Mouse (Mus musculus) cerebellum, adult (tissue): ENCODE data around the gene Gm37240.
A peak's percentile ranks its signal among the peaks of the same experiment; 100 is the strongest.
"Not testable (repeated sequence)": the region's sequence is repeated elsewhere in the genome, so short reads cannot be mapped to it uniquely, and the experiment has no call there.

Source experiments
- ATAC-seq: cut with Nextera tagmentation; 2 replicates; pipeline ENCODE4 v1.9.2; 2017; ENCODE audit warnings: mild to moderate bottlenecking, moderate library complexity, mixed read lengths; ENCODE audit not compliant: insufficient number of reproducible peaks, low FRiP score, low TSS enrichment

Gm37240 gene

DNA sequence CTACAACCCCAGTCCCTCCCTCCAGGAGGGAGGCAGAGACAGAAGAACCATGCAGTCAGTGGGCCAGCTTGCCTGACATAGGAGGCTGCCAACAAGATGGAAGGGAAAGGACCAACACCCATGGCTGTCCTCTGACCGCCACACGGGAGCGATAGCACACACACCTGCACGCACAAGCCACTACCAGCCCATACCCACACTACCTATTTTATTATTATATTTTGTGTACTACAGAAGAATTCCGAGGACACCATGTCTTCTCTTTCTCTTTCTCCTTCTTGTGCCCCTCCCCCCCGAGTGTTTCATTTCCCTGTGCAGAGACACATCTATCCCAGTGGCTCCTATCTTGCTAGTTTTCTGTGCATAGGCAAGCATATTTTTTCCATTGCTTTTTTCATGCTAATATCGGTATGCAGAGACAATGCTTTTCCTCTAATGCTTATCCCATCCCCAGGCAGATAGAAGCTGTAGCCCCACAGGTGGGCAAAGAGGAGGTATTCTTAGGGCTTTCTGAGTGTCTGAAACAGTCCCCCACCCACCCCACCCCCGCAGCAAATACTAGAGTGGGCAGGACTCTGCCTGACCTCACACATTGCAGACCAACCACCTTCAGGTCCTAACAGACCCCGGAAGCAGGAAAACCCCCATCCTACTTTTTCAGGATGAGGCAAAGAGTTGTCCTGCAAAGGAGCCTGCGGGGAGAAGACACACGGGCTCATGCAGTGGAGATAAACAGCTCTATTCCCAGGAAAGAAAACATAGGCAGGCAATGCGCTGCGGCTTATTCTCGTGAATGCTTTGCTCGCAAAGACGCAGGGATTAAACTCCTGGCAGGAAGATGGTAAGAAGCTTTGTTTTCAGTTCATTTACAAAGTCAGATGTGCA, 1232.2 kb downstream of the Gm37240 start:
- no peak for ATAC-seq

DNA sequence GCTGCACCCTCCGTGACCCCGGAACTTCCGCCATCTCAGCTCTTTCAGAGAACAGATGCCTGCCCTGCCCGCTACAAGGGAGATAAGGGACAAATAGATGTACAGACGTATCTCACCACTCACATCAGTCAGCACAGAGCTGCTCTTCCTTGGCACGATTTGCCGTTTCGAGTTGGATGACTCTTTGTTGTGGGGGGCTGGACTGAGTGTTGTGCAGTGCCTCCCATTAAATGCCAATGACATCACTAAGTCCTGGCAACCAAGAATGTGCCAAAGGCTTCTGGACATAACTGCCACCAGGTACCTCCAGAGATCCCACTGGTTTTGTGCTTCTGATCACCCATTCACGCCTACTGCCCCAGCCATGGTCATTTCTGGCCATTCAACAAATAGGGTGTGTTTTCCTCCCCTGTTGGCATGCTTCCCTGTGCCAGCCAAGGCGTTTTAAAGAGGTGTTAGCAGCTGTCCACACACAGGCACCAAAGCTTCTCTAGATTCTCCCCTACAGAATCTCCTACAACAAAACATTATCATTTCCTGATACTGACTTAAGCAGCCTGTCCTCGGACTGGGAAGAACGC, 1233.0 kb downstream of the Gm37240 start:
- ATAC-seq = peak; percentile 55

DNA sequence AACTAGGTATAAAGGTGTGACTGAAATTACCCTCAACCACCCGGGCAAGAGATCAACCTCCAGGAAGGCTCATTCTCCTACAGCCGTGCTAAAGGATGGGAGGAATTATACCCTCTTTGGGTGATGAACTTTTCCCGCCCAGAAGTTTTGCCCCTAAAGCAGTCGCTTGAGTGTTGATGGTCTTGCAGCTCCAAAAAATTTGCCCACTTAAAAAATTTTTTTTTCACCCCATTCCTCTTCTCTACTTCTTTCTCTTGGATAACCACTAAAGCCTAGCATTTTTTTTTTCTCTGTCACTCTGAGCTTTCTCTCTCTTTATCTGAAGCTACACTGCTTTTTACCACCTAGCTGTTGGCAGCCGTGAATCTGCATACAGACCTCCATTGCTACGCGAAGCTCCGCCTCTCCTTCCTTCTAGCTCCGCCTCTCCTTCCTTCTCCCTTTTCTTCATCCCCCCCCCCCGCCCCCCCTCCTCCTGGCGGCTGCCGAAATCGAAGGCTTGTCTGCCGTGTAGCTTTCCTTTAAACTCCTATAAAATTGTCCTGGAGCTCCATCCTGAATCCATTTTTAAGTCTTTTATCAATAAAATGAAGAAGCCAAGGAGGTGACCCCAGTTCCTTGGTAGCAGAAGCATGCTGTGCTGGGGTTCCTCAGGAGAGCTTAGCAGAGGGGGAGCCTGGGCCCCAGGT, 1233.6 kb downstream of the Gm37240 start:
- ATAC-seq = no peak

DNA sequence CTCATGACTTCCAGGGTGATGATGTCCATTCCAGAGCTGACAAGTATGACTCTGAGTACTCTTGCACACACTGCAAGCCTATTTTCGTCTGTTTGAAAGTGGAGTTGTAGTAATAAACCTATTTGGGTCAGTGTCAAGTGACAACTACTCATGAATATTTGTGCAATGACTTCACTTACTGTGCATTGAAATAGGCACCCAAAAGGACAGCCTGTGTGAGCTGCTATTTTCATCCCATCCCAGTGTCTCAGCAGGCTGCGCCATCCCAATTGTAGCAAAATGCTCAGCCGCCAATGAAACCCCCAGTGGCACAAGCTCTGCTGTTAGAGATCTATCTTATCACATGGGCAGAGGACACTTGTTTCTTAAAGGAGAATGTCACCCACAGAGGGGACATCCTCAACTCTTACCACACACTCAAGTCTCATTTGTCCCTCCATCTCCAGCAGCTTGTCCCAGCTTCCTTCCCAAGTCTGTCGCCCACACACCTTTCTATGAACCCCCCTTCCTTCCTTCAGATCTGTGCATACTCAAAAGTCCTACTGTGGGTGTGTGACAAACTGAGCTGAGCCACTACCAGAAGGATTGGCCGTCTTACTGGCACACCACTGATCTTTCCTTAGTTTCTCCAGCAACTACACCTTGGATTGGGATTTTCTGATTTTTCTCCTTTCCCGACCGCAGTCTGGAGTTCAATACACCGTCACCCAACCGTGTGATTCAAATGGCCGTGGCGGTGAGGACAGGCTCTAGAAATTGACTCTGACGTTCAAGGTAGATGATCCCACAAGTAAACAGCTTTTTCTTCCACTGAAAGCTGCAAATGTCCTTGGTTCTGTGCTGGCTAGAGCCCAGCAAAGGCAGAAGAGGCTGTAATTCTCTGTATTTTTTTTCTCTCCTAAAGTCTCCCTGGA, 1234.4 kb downstream of the Gm37240 start:
- no peak for ATAC-seq

DNA sequence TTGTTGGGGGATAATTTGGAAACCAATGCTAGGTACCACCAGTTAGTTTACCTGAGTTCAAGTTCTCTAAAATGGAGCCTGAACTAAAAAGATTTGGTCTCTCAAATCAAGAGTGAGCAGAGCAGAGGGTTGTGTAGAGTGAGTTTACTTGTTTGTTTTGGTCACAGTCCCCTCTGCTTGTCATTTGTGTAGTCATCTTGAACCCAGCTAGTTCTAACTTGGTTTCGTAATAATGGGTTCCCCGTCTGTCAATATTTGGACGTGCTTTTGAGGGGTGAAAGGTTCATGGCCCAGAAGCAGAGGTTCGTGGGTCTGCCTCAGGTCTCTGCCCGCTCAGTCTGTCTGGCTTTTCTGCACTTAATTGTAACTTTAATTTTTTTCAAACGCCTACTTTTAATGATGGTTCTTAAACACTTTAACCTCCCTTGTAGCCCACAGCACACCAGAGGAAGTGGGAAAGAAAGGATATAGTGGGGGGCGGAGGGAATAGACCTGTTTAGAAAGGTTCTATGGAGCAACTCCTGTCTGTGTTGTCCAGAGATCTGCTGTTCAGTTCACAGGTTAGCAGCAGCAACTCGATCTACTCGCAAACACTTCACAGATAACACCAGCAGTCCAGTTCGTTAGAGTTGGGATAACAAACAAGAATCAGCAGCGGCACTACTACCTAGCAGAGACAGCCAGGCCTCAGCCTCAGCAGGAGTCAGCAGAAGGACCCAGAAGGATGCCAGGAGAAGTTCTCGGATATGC, 1237.6 kb downstream of the Gm37240 start:
- ATAC-seq = no peak

DNA sequence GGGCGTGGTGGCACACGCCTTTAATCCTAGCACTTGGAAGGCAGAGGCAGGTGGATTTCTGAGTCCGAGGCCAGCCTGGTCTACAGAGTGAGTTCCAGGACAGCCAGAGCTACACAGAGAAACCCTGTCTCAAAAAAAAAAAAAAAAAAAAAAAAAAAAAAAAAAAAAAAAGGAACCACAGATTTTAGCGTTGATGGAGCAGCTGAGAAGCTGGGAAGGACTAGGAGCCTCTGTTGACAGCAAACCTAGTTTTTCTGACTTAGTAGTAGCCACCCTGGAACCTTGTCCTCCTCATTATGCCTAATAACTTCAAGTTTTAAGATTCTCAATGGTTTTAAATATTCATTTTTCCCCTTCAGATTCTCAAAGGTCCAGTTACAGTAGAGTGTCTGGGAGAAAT, 1239.2 kb downstream of the Gm37240 start:
- not testable (repeated sequence) for ATAC-seq

DNA sequence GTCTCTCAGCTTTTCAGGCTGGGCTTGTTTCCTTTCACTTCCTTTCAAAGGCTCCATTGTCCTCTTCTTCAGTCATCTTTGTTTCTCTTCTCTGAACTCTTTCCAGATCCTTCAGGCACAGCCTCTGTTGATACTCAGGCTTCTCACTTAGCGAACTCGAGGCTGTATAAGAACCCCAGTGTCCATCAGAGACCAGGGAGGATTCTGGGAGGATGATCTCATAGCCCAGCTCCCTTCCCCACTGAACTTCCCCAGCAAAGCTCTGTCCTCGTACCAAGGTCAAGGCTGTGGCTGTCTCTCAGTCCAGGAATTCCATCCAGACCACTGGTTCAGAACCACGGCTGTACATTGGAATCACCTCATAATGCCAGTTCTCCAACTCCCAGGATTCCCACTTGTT, 1239.7 kb downstream of the Gm37240 start:
- ATAC-seq = no peak

DNA sequence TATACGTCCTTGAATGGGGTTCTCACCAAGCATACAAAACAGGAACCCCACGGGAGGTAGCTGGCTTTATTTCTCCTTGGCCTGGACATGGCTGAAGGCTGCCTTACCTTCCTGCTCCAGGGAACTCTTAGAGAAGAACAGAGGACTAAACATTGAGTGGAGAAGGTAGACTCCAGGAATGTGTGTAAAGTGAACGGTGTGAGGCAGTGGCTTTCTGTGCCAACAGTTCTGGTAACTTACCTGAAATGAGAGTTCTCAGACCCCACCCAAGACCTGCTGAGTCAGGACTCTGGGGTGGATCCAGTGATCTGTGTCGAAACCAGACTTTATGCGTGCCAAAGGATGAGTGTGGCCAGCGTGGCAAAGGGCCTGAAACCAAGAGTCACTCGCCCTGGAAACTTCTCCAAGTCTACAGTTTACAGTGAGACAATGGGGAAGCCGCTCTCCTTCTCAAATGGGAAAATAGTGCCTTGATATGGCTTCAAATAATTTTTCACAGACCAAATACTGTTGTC, 1240.9 kb downstream of the Gm37240 start:
- no peak for ATAC-seq

DNA sequence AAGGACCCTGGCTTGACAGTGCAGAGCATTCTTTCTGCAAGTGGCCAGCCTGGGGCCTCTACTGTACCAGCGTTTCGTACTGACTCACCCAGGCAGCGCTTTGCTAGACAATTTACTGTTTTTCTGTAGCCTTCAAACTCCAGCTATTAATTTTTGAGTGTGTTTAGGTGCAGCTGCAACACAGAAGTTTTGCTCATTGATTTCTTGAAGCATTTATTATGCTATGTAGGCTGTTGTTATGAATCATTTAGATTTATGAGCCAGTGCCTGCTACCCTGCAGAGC, 1241.4 kb downstream of the Gm37240 start:
- no peak for ATAC-seq

DNA sequence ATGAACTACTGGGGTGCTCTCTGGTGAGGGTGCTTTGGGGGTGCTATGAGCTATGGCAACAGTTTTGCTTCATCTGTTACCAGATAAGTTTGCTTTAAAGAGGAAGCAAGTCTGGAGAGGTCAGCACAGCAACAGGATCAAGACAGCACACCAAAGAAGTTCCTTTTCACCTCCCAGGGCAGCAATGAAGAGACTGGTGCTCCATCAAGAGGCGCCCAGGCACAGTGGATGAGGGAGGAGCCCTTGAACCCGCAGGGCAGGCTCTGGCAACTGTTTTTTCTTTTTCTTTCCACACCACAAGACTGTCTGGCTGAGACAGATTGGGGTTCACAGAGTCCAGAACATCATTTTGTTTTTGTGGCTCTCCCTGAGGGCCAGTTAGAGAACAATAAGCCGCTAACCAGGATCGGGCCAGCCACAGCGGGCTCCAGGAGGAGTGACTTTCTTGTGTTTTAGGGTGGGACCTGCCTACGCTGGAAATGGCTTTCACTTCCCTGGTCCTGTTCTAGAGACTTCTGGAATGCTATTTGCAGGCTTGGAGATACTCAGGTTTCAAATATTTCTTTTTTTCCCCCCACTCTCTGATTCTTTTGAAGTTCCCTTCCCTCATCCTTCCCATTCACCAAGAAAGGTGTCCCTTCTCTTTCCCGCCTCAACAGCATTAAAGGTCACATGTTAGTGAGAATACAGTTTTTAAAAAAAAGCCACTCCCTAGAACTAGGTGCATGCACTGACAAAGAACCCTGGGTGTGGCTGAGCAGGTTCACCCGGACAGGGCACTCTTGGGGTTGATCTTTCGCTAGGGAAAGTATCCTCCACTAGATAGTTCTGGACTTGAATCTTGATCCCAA, 1241.9 kb downstream of the Gm37240 start:
- ATAC-seq = no peak

DNA sequence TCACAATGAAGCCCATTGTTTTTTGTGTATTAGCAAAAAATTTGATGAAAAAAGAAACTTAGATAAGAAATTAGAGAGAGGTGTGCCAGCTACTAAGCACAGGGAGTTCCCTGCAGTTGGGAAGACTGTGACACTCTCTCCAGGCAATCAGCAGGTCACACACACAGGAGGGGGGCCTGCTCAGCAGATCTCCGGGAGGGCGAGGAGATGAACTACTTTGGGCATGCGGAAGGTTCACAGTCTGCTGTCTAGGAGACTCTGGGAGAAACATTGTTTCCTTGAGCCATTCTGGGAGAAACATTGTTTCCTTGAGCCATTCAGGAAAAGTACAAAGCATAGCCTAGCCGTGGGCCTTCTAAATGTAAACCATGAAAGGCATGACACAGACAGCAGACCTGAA, 1244.4 kb downstream of the Gm37240 start:
- ATAC-seq = no peak

DNA sequence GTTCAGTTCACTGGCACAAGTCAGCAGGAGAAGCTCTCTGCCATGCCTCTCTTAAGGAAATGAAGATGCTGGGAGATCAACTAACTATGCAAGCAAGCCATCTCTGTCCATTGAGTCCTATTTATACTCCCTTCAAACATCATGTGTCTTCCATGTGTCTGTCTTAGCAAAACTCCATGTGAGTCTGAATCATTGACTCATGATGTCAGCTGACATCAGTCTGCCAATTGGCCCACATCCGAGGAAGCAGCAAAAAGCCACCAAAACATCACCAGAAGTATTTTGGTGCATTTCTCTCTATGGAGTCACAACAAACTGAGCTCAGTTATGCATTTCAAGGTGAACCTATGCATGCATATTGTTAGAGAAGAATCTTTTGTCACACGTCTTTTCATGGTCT, 1245.9 kb downstream of the Gm37240 start:
- ATAC-seq = no peak

DNA sequence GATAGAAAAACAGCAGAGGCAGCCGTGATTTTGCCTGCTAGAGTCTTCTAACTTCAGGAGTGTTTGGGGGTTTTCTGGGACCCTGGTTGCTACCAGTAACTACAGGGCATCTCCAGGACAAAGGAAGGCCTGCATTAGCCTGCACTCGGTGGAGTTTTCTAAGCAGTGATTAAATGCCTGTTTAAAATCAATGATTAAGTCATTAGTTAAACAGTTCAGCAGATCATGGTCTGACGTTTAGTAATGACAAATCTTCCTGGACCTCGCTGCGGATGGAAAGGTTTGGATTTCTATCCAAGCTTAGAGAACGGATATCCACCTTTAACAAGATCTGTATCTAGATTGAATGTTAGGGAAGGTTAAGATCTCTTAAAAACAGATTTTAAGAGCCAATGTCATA, 1246.8 kb downstream of the Gm37240 start:
- ATAC-seq = no peak

DNA sequence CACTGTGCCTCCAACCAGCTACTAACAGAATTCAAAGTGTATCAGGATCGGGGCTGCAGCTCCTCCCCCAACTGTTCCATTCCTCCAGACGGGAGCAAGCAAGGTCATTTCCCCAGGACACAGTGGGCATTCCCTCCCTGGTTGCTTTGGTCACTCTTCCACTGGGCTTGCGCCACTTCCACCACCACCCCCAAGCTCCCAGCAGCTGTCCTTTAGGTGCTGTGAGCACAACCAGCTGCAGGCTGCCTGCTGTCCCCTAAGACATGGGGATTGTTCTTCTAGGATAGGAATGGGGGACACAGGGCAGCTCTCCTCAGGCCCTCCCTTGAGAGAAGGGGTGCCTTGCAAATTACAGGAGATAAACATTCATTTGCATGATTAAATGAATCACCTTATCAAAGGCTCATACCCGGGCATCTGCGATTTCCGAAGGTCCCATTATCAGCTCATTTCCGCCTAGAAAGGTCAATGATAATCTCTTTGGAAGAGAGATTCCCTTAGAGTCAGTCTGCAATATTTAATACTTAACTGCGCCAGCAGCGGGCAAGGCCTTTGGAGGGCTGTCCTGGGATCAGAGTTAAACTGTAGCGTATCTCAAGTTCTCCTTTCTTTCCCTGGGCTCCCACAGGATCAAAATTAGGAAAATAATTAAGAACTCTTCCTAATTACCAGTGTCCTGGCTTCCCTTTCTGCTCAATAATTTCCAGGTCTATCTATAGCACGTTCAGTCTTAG, 1247.4 kb downstream of the Gm37240 start:
- no peak for ATAC-seq

DNA sequence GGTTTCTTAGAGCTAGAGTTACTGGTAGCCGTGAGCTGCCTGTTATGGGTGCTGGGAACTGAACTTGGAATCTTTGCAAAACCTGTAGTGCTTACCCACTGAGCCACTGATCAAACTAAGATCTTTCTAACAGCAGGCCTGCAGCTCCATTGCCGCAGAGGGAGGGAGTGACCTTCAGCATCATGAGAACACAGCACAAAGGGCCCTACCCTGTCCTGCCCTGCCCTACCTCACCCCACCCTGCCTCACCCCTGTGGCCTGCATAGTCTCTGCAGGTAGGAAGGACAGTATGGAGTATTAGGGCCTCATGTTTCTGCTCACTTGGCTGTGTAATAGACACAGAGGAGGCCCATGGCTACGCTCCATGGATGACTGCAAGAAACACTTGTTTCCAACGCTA, 1248.5 kb downstream of the Gm37240 start:
- no peak for ATAC-seq

DNA sequence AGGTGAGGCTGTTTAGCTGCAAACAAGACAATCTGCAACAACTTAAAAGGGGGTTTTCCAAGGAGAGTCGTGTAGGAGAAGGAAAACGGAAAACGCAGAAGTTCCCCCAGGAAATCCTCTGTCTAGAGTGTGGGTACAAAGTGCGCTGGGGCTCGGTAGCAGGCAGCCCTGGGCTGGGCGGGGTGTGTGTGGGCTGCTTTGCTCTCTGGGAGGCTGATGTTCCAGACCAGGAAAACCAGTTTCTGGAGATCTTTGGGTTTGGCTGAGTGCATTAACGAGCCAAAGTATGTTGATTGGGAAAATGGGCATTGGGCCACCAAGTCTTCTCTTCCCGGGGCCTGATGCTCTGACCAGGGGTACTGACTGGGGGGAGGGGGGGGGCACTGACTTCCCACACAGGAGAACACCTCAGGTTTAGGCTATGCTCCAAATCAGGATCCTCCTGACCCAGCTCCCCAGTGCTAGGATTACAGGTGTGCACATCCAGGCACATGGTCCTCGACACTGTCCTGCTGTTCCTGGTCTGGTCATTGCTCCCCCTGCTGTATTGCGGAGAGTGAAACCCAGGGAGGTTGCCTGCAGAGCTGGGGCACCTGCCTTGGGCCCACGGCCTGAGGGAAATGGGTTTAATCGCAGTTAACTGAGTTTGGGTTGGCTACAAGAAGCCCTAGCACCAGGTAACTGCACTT, 1249.3 kb downstream of the Gm37240 start:
- no peak for ATAC-seq

DNA sequence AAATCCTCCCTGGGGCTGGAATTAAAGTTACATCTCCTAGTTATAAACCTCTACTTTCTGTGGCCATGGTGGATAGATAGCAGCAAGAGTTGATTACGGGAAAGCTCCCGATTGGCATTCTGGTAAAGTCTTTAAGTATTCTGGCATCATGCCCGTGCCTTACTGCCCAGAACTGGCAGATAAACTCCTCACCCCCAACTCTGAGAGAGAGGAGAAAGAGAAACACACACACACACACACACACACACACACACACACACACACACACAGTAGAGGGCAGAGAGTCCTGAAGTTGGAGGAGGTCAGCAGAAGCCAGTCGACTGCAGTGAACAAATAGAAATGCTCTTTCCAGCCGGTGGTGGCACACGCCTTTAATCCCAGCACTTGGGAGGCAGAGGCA, 1250.2 kb downstream of the Gm37240 start:
- ATAC-seq = no peak

DNA sequence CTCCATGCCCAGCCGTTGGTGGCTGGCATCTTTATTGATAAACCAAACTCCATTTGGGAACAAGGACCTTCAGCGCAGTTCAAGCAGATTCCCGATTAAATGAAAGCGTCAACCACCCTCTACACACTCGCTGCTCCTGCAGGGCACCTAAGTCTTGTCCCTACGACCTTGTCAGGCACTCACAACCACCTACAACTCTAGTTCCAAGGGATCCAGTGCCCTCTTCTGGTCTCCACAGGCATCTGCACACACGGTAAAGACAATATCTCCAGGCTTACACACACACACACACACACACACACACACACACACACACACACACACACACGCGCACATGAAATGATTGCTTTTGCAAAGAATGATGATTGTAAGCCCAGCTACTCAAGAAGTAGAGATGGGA, 1255.7 kb downstream of the Gm37240 start:
- no peak for ATAC-seq
